Mouse (Mus musculus) lung, postnatal 14 days (tissue): ENCODE measurements around the gene Ltb.
"Not testable (repeated sequence)": the region's sequence is repeated elsewhere in the genome, so short reads cannot be mapped to it uniquely, and the experiment has no call there.

ENCODE experiments used
- DNase-seq: peaks from one replicate; pipeline ENCODE4 v3.0.0; 2021

The Ltb gene

DNA sequence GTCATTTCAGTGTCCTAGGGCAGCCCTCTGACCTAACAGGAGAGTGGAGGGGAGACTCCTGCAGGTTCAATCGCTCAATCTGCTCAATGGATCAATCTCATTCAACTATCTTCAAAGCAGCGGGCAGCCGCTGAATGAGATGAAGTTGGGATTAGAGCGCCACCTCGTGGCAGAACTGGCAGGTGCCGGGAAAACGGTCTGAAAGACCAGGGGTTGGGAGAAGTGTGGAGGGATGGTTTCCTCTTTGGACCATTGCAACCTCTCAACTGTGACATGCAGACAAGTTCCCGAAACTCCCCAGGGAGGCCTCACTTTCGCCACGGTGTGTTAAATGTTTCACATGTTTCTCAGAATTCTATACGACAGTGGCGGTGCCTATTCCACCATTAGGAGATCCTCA, 37.8 kb downstream of the Ltb start:
- DNase-seq: peak; percentile 94

DNA sequence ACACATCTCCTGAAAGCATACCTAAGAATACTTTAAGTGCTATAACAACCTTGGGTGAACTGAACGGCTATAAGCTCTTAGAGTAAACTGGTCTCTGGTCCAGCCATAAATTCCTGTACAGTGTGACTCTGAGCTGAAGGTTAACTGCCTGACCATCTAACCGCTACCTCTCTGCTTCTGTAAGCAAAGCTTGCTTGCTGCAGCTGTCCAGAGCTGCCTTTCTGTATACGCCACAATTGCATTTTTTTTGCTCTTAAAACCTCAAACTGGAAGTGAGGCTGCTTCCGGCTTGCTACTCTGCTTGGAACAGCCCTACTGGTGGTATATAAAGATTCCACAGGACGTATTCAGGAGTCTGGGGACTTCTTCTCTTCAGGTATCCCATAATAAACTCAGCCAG, 38.4 kb downstream of the Ltb start:
- DNase-seq: no peak

DNA sequence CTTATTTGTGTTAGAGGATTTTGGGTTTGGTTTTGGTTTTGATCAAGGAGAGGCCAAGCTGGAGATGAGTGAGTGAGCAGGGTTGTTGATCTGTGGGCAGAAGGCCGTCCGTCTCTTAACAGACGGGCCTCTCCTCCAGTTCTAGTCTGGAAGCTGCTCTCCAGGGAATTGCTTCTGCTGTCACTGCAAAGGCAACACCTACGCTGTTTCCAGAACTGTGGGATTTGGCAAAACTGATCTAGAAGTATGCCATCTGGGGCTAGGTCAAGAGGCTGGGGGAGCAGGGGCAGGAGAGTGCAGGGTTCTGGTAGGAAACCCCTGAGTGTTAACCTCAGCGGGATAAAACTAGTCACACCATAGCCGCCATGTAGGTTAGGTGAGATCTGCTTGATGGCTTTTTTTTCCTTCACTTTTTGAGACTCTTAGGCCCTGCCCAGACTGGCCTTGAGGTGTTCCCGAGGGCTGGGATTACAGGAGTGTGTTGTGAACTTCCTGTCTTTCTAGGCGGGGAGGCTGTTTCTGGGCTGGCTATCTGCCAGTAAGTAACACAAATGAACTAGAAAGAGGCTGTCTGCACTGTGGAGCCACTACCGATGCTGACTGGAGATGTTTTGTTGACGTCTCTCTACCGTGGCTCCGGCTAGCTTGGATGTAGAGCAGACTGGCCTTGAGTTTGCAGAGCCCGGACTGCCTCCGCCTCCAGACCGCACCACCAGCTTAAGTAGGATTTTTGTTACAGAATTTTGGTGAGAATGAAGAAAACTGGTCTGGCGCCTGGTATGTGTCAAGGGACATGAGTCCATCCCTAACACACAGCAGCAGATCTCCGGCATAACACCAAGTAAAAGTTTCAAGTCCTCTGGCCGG, 39.1 kb downstream of the Ltb start, which contains the start of gene Atp6v1g2:
Gene Atp6v1g2, plus strand, starts transcription at position 547 of the 867 bp plus-strand sequence.
- no peak for DNase-seq

DNA sequence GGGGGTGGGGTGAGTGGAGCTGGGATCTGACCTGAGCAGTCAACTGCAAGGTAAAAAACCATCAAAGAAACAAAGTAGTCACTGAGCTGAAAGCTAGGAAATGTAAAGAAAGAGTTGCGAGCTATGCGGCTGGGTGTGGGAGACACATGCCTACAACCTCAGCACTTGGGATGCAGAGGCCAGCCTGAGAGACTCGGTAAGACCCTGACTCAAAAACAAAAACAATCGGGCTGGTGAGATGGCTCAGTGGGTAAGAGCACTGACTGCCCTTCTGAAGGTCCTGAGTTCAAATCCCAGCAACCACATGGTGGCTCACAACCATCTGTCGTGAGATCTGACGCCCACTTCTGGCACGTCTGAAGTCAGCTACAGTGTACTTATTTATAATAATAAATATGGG, 39.9 kb downstream of the Ltb start:
- DNase-seq: not testable (repeated sequence)

DNA sequence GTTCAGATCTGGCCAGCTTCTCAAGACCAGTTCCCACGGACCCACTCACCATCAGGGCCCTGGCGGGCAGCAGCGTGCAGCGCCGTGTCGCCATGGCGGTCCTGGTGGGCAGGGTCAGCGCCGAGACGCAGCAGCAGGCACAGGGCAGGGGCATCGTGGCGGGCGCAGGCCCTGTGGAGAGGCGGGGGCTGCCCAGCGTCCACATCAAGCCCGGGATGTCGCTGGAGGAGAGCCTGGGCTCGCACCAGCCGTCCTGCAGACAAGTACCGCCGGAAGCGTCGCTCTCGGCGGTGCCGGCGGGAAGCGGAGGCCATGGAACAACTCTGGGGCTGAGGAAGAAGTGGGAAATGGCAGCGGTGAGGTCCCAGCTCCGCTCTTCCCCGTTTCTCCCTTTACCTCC, 40.7 kb downstream of the Ltb start:
- DNase-seq: peak; percentile 38

DNA sequence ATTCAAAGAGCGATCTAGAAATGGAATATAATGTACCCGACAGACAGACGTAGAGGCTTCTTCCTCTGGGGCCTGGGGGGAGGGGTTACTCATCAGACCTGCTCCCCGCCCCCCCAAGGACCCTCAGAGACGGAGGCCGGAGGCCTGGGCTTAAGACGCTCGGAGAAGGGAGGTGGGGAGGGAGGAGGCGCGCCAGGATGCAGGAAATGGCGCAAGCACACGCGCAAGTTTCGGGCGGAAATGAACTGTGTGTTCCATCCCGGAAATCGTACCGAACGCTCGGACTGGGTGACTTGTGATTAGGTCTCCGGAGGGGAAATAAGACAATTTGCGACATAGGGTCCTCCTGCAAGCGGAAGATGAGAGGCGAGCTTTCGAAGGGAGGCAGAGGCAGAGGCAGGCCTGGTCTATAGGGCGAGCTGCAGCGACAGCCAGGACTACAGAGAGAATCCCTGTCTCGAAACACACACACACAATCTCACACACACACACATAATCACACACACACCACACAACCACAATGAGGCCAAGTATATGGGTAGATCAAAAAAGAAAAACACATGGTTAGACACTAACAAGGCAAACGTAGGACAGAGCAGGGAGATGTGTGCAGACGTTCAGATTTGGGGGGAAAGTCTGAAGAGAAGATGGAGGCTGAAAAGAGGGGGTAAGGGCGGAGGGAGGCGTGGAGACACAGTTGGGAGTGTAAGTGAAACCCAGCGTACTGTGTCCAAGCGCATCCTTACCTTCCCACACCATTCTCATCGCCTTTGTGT, 41.6 kb downstream of the Ltb start, which contains the start of gene Nfkbil1:
Gene Nfkbil1, minus strand, starts transcription at position 179 of the 776 bp plus-strand sequence.
- DNase-seq: peak; percentile 92

DNA sequence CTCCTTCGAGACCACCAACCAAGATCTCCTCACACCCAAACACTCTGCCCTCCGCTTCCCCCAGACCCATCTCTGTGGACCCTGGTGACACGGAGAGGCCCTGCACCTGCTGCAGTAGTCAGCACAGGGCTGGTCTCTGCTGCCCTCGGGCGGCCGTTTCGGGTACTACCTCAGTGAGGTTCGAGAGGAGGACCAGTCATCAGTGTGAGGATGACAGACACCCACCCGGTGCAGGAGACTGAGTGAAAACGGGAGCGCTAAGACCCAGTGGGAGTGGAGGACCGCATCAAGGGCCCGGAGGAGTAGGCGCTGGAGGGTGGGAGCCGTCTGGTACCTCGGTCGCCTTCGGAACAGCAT, 42.1 kb downstream of the Ltb start:
- peak; percentile 99 for DNase-seq

DNA sequence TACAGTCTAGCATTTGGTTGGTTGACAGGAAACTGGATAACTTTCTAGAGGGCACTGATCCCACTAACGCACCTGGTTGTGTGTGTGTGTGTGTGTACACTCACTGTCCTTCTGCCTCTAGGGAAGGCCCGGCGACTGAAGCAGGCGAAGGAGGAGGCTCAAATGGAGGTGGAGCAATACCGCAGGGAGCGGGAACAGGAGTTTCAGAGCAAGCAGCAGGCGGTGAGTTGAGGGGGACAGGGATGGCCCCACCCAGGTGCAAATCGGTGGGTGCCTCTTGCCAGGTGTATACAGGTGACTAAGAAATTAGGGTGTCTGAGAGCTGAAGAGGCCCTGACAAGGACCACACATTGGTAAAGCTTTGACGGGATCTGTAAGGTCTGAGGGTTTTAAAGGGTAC, 42.8 kb downstream of the Ltb start:
- no peak for DNase-seq

DNA sequence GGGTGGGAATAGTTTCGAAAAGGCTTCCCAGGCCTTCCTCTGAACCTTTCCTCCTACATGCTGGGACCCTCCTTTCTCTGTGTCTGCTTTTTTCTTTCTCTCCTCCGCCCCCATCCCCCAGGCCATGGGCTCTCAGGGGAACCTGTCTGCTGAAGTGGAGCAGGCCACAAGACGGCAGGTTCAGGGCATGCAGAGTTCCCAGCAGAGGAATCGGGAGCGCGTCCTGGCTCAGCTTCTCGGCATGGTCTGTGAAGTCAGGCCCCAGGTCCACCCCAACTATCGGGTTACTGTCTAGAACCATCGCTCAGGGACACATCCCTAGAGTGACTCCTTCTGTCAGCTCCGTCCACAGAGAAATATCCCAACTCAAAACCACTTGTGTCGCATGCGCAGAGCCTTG, 43.3 kb downstream of the Ltb start:
- DNase-seq: no peak

DNA sequence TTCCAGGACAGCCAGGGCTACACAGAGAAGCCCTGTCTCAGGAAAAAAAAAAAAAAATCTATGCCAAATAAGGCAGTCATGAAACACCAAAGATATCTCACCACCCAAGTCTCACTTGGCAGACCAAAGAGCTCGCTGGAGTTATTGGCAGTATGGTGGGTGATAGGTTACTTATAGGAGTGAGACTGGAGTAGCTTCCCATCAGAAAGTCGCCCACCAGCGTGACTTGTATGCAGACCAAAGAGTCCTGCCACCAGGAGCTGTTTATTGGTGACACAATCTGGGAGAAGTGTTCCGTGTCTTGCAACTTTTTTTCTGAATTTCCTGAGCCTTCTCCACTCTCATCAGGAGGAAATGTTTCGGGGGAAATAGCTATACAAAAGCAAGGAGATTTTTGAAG, 45.5 kb downstream of the Ltb start:
- DNase-seq: no peak

DNA sequence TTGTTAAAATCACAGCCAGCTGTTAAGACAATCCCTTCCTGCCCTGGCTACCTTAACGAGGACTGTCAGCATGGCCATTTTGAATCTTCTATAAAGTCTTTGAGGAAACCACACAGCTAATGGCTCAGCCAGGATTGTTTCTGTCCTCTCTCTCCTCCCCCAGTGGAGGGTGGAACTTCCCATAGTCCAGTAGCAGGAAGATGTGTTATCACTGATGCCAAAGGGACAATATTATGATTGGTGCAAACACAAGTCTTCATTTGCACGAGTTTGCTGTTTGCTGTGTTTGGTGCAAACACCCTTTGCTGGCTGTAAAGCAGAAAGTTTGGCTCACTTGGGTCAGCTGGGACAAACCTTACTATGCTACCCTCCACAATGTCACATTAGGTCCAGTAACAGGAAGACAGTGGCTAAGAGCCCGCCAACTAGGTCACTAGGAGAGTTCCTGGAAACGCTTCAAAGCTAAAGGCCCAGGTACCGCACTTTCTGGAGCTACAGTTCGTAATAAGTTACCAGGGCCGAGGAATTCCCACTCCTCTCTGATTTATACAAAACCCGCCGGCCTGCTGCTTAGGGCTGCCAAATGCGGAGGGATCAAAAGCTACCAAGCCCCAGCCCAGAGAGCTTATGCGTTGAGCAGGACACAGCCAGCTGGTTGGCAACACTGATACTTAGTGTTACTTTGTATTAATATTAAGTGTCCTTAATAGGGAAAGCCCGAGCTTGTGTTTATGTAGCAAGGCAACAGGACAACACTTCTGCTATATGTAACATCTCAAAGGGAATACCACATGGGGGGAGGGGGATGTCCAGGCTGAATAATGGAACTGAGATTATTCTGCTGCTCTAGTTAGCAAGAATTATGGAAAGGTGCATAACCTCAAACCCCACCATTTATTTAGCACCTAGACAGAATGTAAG, 46.4 kb downstream of the Ltb start:
- no peak for DNase-seq

DNA sequence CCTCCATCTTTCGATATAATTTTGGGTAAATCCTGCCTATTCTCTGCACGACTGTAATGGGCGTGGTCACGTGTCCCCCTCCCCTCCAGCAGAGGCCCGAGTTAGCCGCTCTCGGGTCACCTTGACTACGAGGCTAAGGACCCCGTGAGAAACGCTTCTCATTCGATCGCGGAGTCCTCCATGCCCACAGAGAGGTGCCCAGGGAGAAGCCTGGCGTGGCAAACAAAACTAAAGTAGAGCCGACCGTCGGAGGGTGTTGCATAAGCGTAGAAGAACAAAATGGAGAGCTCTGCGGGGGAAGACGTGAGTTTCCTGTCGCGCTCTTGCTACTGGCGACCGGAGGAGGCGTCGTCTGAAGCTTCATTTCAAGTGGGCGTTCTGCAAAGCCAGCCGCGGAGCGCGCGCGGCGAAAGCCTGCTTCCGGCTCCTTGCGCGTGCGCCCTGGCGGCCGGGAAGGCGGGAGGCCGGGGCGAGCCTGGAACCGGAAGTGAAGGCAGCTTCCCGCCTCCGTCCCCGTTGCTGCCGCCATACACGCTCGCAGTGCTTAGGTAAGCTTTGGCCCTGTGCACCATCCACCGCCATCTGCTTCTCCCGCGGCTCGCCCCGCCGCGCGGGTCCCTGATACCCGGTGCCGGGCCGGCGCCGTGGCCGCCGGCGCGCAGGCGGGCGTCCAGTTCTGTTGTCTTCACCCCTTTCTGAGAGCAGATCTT, 47.2 kb downstream of the Ltb start, which contains the start of gene Ddx39b:
Gene Ddx39b, plus strand, starts transcription at position 442 of the 710 bp plus-strand sequence.
- DNase-seq: peak; percentile 95

DNA sequence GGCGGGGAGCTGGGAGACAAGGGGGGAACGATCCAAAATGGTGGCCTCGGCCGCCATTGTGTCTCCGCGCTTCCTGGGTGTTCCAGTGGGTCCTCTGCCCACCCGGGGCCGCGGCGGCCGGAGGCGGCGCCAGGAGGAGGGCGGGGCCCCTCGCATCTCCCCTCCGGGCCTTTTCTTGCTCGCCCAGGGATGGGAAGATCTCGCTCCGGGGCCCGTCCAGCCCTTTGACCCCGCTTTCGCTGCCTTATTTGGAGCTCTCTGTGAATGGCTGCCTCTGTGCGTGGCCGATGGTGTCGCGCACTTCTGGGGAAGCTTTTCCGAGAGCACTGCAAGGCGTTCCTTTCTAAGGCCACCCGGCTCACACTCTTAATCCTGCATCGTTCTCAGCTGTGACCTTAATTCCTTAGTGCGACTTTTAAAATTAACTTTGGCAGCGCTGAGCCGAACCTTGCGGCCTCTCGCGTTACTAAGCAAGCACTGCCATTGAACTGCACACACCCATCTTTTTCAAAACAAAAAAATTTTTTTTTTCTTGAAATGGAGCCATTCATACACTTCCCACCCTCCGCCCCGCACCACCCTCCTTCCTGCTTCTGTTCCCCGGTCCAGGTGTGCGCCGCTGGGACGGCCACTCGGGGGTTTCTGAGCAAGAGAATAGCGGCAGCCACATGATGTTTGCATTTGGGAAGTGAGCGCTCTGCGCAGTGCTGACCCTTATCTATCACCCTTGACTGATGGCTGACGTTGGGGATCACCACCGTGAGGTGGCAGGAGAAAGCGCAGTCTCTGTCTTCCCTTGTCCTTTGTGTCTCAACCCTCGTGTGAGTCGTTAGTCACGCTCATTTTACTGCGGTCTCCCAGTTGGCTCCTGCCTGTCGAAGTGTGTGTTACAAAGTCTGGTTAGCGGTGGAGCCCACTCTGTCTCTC, 48.0 kb downstream of the Ltb start:
- DNase-seq: peak; percentile 68

DNA sequence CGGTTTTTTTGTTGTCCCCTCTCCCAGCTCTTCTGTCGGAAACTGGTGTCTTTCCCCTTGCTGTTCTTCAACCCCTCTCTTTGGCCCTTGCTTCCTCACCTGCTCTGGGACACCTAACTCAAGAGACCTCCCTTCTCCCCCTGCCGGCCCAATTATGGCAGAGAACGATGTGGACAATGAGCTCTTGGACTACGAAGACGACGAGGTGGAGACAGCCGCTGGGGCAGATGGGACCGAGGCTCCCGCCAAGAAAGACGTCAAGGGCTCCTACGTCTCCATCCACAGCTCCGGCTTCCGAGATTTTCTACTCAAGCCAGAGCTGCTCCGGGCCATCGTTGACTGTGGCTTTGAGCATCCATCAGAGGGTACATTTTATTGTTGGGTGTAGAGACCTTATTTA, 48.8 kb downstream of the Ltb start:
- DNase-seq: peak; percentile 55

DNA sequence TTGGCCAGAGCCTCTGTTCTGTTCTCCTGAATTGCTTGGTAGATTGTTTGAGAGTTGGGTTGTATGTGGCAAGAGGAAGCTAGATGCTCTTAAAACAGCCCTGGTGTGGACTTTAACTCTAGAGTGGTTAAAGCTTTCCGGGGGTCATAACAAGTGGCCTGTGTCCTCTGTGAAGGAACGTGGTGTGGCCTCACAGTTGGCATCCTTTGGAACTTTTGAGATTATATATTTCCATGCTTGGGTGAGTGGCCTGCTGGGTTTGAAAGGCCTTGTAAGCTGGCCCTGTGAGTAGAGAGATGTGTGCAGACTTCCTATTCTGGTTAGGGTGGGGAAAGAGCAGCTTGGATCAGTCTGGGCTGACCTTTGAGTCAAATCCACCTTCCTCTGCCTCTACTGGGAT, 50.8 kb downstream of the Ltb start:
- DNase-seq: no peak
